Mouse (Mus musculus) ES-E14 (cell line): ENCODE measurements around the gene Mdga1.

Experiments used
- CHD2 ChIP-seq: IDR thresholded peaks from 2 replicates; pipeline ENCODE4 v1.6.1; 2014; ENCODE audit warnings: mild to moderate bottlenecking, low read depth, low read length, inconsistent platforms
- HCFC1 ChIP-seq: IDR thresholded peaks from 2 replicates; pipeline ENCODE4 v1.6.1; 2012; ENCODE audit warnings: low read length, inconsistent platforms, borderline replicate concordance; ENCODE audit not compliant: insufficient read depth
- ZNF384 ChIP-seq: IDR thresholded peaks from 2 replicates; pipeline ENCODE4 v1.6.1; 2012; ENCODE audit warnings: low read depth, low read length, inconsistent platforms

DNA sequence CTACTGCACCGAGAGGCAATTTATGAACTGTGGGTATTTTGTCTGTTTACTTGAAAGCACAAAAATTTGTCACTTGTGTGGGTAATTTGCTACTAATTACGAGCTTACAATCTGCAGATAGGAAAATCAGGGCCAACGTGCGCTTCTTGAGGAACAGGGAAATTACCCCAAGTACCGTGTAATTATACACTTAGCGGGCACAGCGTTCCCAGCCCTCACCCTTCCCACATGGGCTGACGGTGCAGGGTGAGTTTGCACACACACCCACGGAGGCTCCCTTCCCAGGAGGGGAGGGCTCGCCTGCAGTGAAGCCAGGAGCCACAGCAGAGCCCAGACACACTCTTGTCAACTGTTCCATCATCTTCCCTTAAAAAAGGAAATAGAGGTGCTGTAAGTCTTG lies 54.1 kb downstream of the Mdga1 start:
- TF ChIP-seq ZNF384, result no peak
- no peak for TF ChIP-seq HCFC1
- TF ChIP-seq CHD2, result no peak
